Mouse (Mus musculus): ENCODE measurements at regions not wholly inside any gene's neighbourhood (a gene's known extent, or its start where the extent isn't known, plus 50 kb on each side); places are given as distances from the start of the nearest gene placed in this dataset.

DNA sequence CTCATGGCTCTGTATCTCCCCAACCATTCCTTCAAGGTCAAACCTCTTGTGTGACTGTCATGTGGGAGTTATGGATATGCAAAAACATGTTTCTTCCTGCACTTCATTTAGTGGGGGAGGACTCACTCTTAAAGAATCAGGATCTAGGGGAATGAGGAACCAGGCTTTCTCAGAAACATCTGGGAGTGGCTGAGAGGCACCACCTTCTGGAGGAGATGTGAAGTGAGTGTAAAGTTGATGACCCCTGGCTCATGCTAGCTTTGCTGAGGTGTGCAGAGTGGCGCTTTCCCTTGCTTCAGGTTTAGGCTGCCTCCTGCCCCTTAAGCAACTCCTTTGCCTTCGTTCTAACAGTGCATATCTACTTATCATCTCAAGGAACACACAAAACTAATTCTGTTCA is 119.6 kb upstream of the Rnd3 start:
- WGBS: 52% methylated on average over 2 of the region's 2 CpGs
- H3K9ac ChIP-seq (replicated peaks; ENCODE audit: low read depth, low read length): no peak overlapping the region
- no peaks in the 10 kb centered on the region for H3K27me3 ChIP-seq (ENCODE audit: control insufficient read depth, insufficient read depth, low read length)
- H3K4me2 ChIP-seq (replicated peaks; ENCODE audit: low read depth, low read length): no peak overlapping the region
- no peak overlapping the region for H3K27ac ChIP-seq (ENCODE audit: low read length)
- H3K9me3 ChIP-seq (ENCODE audit: control insufficient read depth, low read depth, low read length): no peaks in the 10 kb centered on the region
- H3K4me1 ChIP-seq (ENCODE audit: control insufficient read depth, insufficient read depth, low read length): no peaks in the 10 kb centered on the region
- H3K36me3 ChIP-seq (ENCODE audit: control insufficient read depth, insufficient read depth, low read length): no peaks in the 10 kb centered on the region
- H3K4me3 ChIP-seq (ENCODE audit: low read depth, low read length): no peak overlapping the region
- no peak for ATAC-seq (ENCODE audit: insufficient number of reproducible peaks, insufficient read depth, low FRiP score, low read depth)

- WGBS: 56% methylated on average over 5 of the region's 5 CpGs
- no peak overlapping the region for H3K27ac ChIP-seq (ENCODE audit: low read length)
- no peak overlapping the region for H3K9ac ChIP-seq (replicated peaks; ENCODE audit: low read depth, low read length)
- no peak overlapping the region for H3K4me3 ChIP-seq (ENCODE audit: low read depth, low read length)
- H3K27me3 ChIP-seq (ENCODE audit: control insufficient read depth, insufficient read depth, low read length): no peaks in the 10 kb centered on the region
- H3K4me1 ChIP-seq (ENCODE audit: control insufficient read depth, insufficient read depth, low read length): no peaks in the 10 kb centered on the region
- no peak for ATAC-seq (ENCODE audit: insufficient number of reproducible peaks, insufficient read depth, low FRiP score, low read depth)
- no peak overlapping the region for H3K4me2 ChIP-seq (replicated peaks; ENCODE audit: low read depth, low read length)
- no peaks in the 10 kb centered on the region for H3K9me3 ChIP-seq (ENCODE audit: control insufficient read depth, low read depth, low read length)
- H3K36me3 ChIP-seq (ENCODE audit: control insufficient read depth, insufficient read depth, low read length): no peaks in the 10 kb centered on the region
These were observed 118.8 kb upstream of the Rnd3 start for GRCm38 (mm10) chr2:51267662-51268061.

GRCm38 (mm10) chr2:51262506-51262905 is 113.6 kb upstream of the Rnd3 start:
- 93% methylated on average over 1 of the region's 1 CpGs for WGBS
- Histone ChIP-seq H3K27me3 (ENCODE audit: control insufficient read depth, insufficient read depth, low read length) (no peaks in the 10 kb centered on the region), H3K9ac (replicated peaks; ENCODE audit: low read depth, low read length) (no peak overlapping the region), H3K4me2 (replicated peaks; ENCODE audit: low read depth, low read length) (no peak overlapping the region), H3K4me3 (ENCODE audit: low read depth, low read length) (no peak overlapping the region), H3K9me3 (ENCODE audit: control insufficient read depth, low read depth, low read length) (no peaks in the 10 kb centered on the region), H3K36me3 (ENCODE audit: control insufficient read depth, insufficient read depth, low read length) (no peaks in the 10 kb centered on the region), H3K4me1 (ENCODE audit: control insufficient read depth, insufficient read depth, low read length) (no peaks in the 10 kb centered on the region), H3K27ac (ENCODE audit: low read length) (no peak overlapping the region)
- no peak for ATAC-seq (ENCODE audit: insufficient number of reproducible peaks, insufficient read depth, low FRiP score, low read depth)

- ATAC-seq (ENCODE audit: insufficient number of reproducible peaks, insufficient read depth, low FRiP score, low read depth): no peak
- Histone ChIP-seq H3K9me3 (ENCODE audit: control insufficient read depth, low read depth, low read length) (no peaks in the 10 kb centered on the region), H3K27me3 (ENCODE audit: control insufficient read depth, insufficient read depth, low read length) (no peaks in the 10 kb centered on the region), H3K36me3 (ENCODE audit: control insufficient read depth, insufficient read depth, low read length) (no peaks in the 10 kb centered on the region), H3K9ac (replicated peaks; ENCODE audit: low read depth, low read length) (no peak overlapping the region), H3K4me1 (ENCODE audit: control insufficient read depth, insufficient read depth, low read length) (no peaks in the 10 kb centered on the region), H3K27ac (ENCODE audit: low read length) (no peak overlapping the region), H3K4me3 (ENCODE audit: low read depth, low read length) (no peak overlapping the region), H3K4me2 (replicated peaks; ENCODE audit: low read depth, low read length) (no peak overlapping the region)
- WGBS: 62% methylated on average over 6 of the region's 6 CpGs
These were observed 101.9 kb upstream of the Rnd3 start for GRCm38 (mm10) chr2:51250798-51251197.

DNA sequence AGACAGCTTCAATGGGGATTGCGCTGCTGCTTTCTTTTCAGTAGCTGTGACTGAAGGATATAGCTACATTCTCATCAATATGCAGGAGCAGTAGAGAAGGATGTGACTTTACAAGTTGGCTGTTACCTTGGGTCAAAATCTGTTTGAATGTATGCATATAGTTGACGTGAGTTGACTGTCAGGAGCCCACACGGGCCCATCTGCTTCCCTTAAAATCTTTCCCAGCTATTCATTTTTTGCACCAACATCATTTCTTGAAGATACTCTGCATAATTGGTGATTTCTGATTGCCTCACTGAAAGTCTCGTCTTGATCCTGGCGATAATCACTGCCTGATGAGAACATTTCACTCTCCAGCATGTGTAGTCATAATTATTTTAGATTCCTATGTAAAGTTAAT is 92.7 kb upstream of the Rnd3 start:
- Histone ChIP-seq H3K36me3 (ENCODE audit: control insufficient read depth, insufficient read depth, low read length) (no peaks in the 10 kb centered on the region), H3K9ac (replicated peaks; ENCODE audit: low read depth, low read length) (no peak overlapping the region), H3K27ac (ENCODE audit: low read length) (no peak overlapping the region), H3K4me1 (ENCODE audit: control insufficient read depth, insufficient read depth, low read length) (peaks cover 6% of the 10 kb centered on the region), H3K27me3 (ENCODE audit: control insufficient read depth, insufficient read depth, low read length) (no peaks in the 10 kb centered on the region), H3K4me2 (replicated peaks; ENCODE audit: low read depth, low read length) (no peak overlapping the region), H3K4me3 (ENCODE audit: low read depth, low read length) (no peak overlapping the region), H3K9me3 (ENCODE audit: control insufficient read depth, low read depth, low read length) (no peaks in the 10 kb centered on the region)
- WGBS: 79% methylated on average over 5 of the region's 5 CpGs
- no peak for ATAC-seq (ENCODE audit: insufficient number of reproducible peaks, insufficient read depth, low FRiP score, low read depth)

- no peak for ATAC-seq (ENCODE audit: insufficient number of reproducible peaks, insufficient read depth, low FRiP score, low read depth)
- WGBS: 78% methylated on average over 1 of the region's 1 CpGs
- Histone ChIP-seq H3K27ac (ENCODE audit: low read length) (no peak overlapping the region), H3K36me3 (ENCODE audit: control insufficient read depth, insufficient read depth, low read length) (no peaks in the 10 kb centered on the region), H3K4me1 (ENCODE audit: control insufficient read depth, insufficient read depth, low read length) (peaks cover 6% of the 10 kb centered on the region), H3K4me3 (ENCODE audit: low read depth, low read length) (no peak overlapping the region), H3K4me2 (replicated peaks; ENCODE audit: low read depth, low read length) (no peak overlapping the region), H3K27me3 (ENCODE audit: control insufficient read depth, insufficient read depth, low read length) (no peaks in the 10 kb centered on the region), H3K9me3 (ENCODE audit: control insufficient read depth, low read depth, low read length) (no peaks in the 10 kb centered on the region), H3K9ac (replicated peaks; ENCODE audit: low read depth, low read length) (no peak overlapping the region)
These were observed 91.1 kb upstream of the Rnd3 start for GRCm38 (mm10) chr2:51240000-51240399.

GRCm38 (mm10) chr2:51238992-51239391 is 90.1 kb upstream of the Rnd3 start:
- Histone ChIP-seq H3K9ac (replicated peaks; ENCODE audit: low read depth, low read length) (no peak overlapping the region), H3K4me3 (ENCODE audit: low read depth, low read length) (no peak overlapping the region), H3K36me3 (ENCODE audit: control insufficient read depth, insufficient read depth, low read length) (no peaks in the 10 kb centered on the region), H3K9me3 (ENCODE audit: control insufficient read depth, low read depth, low read length) (no peaks in the 10 kb centered on the region), H3K4me2 (replicated peaks; ENCODE audit: low read depth, low read length) (no peak overlapping the region), H3K27ac (ENCODE audit: low read length) (no peak overlapping the region), H3K4me1 (ENCODE audit: control insufficient read depth, insufficient read depth, low read length) (peaks cover 6% of the 10 kb centered on the region), H3K27me3 (ENCODE audit: control insufficient read depth, insufficient read depth, low read length) (no peaks in the 10 kb centered on the region)
- no peak for ATAC-seq (ENCODE audit: insufficient number of reproducible peaks, insufficient read depth, low FRiP score, low read depth)
- WGBS: 27% methylated on average over 4 of the region's 4 CpGs

DNA sequence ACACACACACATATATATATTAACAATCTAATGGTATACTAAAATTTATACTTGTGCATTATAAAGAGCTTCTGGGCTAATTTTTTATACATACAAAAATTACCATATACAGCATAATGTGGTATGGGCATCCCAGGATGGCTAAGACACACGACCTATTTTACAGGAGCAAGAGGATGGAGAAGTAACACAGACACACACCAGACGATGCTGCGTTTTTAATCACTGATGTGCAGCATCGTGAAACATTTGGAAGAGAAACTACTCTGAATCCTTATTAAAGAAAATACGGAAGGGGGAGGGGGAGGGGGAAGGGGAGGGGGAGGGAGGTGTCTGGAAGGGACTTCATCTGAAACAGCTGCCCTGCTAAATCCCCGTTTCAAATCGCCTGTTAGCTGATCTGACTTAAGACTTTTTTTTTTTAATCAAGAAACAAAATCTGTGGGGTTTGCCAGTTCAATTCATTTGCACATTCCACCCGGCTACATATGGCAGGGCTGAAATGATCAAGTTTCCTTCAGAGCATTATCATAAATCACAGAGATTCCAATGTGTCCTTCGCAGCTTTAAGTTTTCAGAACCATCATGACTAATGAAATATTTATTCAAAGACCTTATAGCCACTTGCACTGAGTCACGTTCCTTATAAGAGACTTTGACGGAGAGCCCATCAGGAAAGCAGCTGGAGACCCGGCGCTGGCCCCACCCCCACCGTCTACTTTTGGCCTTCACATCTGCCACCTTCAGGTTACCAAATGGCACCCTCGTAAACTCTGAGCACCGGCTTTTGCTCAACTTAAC is 89.4 kb upstream of the Rnd3 start:
- Histone ChIP-seq H3K4me2 (replicated peaks; ENCODE audit: low read depth, low read length) (peak overlapping the region; percentile 26; the same call in 1 of the 2 replicates), H3K4me3 (ENCODE audit: low read depth, low read length) (no peak overlapping the region), H3K27me3 (ENCODE audit: control insufficient read depth, insufficient read depth, low read length) (no peaks in the 10 kb centered on the region), H3K4me1 (ENCODE audit: control insufficient read depth, insufficient read depth, low read length) (peaks cover 6% of the 10 kb centered on the region), H3K36me3 (ENCODE audit: control insufficient read depth, insufficient read depth, low read length) (no peaks in the 10 kb centered on the region), H3K9me3 (ENCODE audit: control insufficient read depth, low read depth, low read length) (no peaks in the 10 kb centered on the region), H3K27ac (ENCODE audit: low read length) (no peak overlapping the region), H3K9ac (replicated peaks; ENCODE audit: low read depth, low read length) (no peak overlapping the region)
- 9% methylated on average over 16 of the region's 16 CpGs for WGBS
- no peak for ATAC-seq (ENCODE audit: insufficient number of reproducible peaks, insufficient read depth, low FRiP score, low read depth)

- WGBS: 60% methylated on average over 10 of the region's 10 CpGs
These were observed 88.5 kb upstream of the Rnd3 start for GRCm38 (mm10) chr2:51237451-51237850.

More at GRCm38 (mm10) chr2:51237451-51237850, 88.5 kb upstream of the Rnd3 start:
- no peak for ATAC-seq (ENCODE audit: insufficient number of reproducible peaks, insufficient read depth, low FRiP score, low read depth)
- H3K36me3 ChIP-seq (ENCODE audit: control insufficient read depth, insufficient read depth, low read length): no peaks in the 10 kb centered on the region
- no peaks in the 10 kb centered on the region for H3K9me3 ChIP-seq (ENCODE audit: control insufficient read depth, low read depth, low read length)
- H3K27me3 ChIP-seq (ENCODE audit: control insufficient read depth, insufficient read depth, low read length): no peaks in the 10 kb centered on the region
- H3K4me3 ChIP-seq (ENCODE audit: low read depth, low read length): no peak overlapping the region
- H3K4me2 ChIP-seq (replicated peaks; ENCODE audit: low read depth, low read length): no peak overlapping the region
- peaks cover 6% of the 10 kb centered on the region for H3K4me1 ChIP-seq (ENCODE audit: control insufficient read depth, insufficient read depth, low read length)
- no peak overlapping the region for H3K9ac ChIP-seq (replicated peaks; ENCODE audit: low read depth, low read length)
- peak overlapping the region; percentile 39; the same call in 1 of the 2 replicates for H3K27ac ChIP-seq (ENCODE audit: low read length)

Data from stomach, embryonic 14.5 days (tissue).